Mouse (Mus musculus) left cerebral cortex, postnatal 25 days (tissue): Measurements from ENCODE around the gene Tpbpb. TPM values are rescaled to one million over a fixed set of nuclear protein-coding genes. Genes with fewer than 3 reads are reported as not detected.
A peak's percentile ranks its signal among the peaks of the same experiment; 100 is the strongest.
"Not testable (repeated sequence)": the region's sequence is repeated elsewhere in the genome, so short reads cannot be mapped to it uniquely, and the experiment has no call there.

Source experiments
- DNase-seq, 2 experiments: peaks; one replicate each; pipeline ENCODE4 v3.0.0; 2022; ENCODE audit warnings: low spot score in 2 of 2, mixed read lengths in 1 of 2
- intact Hi-C: fragments of 180-260 bp; cut with DNase I; formaldehyde crosslinking; loops from one replicate; pipeline ENCODE4 v1.15.1; 2025
- total RNA-seq, 2 experiments: library from RNA; stranded (reverse); gene quantifications; 2 replicates each; pipeline ENCODE4 v1.2.3; 2021

Gene Tpbpb
- total RNA-seq: not detected

GRCm38 (mm10) chr13:60904780-60905179 lies at the start of gene Tpbpb:
Gene Tpbpb (minus strand): TSS chr13:60904880.
- intact Hi-C loops, DNase-seq: not testable (repeated sequence)

GRCm38 (mm10) chr13:60941884-60942283 lies 37.2 kb upstream of the Tpbpb start, which contains the start of gene Tpbpa:
Gene Tpbpa (minus strand): TSS chr13:60941984.
- intact Hi-C loops: not testable (repeated sequence)

GRCm38 (mm10) chr13:60936500-60936901 lies 31.8 kb upstream of the Tpbpb start, which contains the start of the genes Gm49391 and Ctla2a:
Gene Gm49391 (minus strand): TSS chr13:60936571.
Gene Ctla2a (minus strand): TSS chr13:60936625.
- intact Hi-C loops: no loop called here
- DNase-seq: no peak

More at GRCm38 (mm10) chr13:60941884-60942283, 37.2 kb upstream of the Tpbpb start, which contains the start of gene Tpbpa:
- not testable (repeated sequence) for DNase-seq

GRCm38 (mm10) chr13:60935490-60935889 lies 30.8 kb upstream of the Tpbpb start, which contains the start of gene Gm49393:
Gene Gm49393 (minus strand): TSS chr13:60935590.
- intact Hi-C loops, DNase-seq: not testable (repeated sequence)

GRCm38 (mm10) chr13:60897328-60897727 lies 7.4 kb downstream of the Tpbpb start, which contains the start of gene Ctla2b:
Gene Ctla2b (minus strand): TSS chr13:60897447.
- peak in 1 of 2 experiments; percentile 3 for DNase-seq
- intact Hi-C loops: no loop called here

GRCm38 (mm10) chr13:60896794-60897193 lies 7.9 kb downstream of the Tpbpb start, which contains the start of gene Gm49392:
Gene Gm49392 (minus strand): TSS chr13:60896894.
- intact Hi-C loops, DNase-seq: not testable (repeated sequence)

- intact Hi-C loops: no loop called here
- DNase-seq: no peak
Measured at GRCm38 (mm10) chr13:60895406-60896160, 9.1 kb downstream of the Tpbpb start.

GRCm38 (mm10) chr13:60892301-60892700 lies 12.4 kb downstream of the Tpbpb start:
- intact Hi-C loops: no loop called here
- no peak for DNase-seq

GRCm38 (mm10) chr13:60864281-60864680 lies 40.4 kb downstream of the Tpbpb start, which contains the start of gene 4930486L24Rik:
Gene 4930486L24Rik (minus strand): TSS chr13:60864475.
- intact Hi-C loops: no loop called here
- no peak for DNase-seq

Other genes starting within 250 kb of the Tpbpb start
- gene BC051665, start 118.5 kb downstream of the Tpbpb start, total RNA-seq: not detected
- gene Ctsll3, start 102.0 kb downstream of the Tpbpb start, total RNA-seq: not detected
- gene 4930486L24Rik, start 40.4 kb downstream of the Tpbpb start, total RNA-seq: not detected
- under 1 TPM in 1 of 2 experiments, not detected in 1; 0.23 TPM for gene Gm49392, start 8.0 kb downstream of the Tpbpb start, total RNA-seq
- 1 to 10 TPM; 1.7 to 2.0 TPM for gene Ctla2b, start 7.4 kb downstream of the Tpbpb start, total RNA-seq
- not detected for gene Gm49393, start 30.7 kb upstream of the Tpbpb start, total RNA-seq
- gene Gm49391, start 31.7 kb upstream of the Tpbpb start, total RNA-seq: under 1 TPM in 1 of 2 experiments, not detected in 1; 0.99 TPM
- 10 to 100 TPM; 22.0 to 22.9 TPM for gene Ctla2a, start 31.7 kb upstream of the Tpbpb start, total RNA-seq
- gene Tpbpa, start 37.1 kb upstream of the Tpbpb start, total RNA-seq: not detected
- gene Ctsj, start 101.1 kb upstream of the Tpbpb start, total RNA-seq: not detected
- gene Ctsq, start 135.8 kb upstream of the Tpbpb start, total RNA-seq: not detected